Mouse (Mus musculus): ENCODE data around the gene Hist2h2ab.
"Not testable (repeated sequence)": the region's sequence is repeated elsewhere in the genome, so short reads cannot be mapped to it uniquely, and the experiment has no call there.

GRCm38 (mm10) chr3:96220131-96220764 is 583 bp downstream of the Hist2h2ab start:
- TF ChIP-seq CTCF (IDR thresholded peaks at IDR 0.05; ENCODE audit: low read depth, low read length); POLR2A (IDR thresholded peaks at IDR 0.05; ENCODE audit: extremely low read depth, insufficient read depth, low read length): not testable (repeated sequence)

Data from liver, adult 2 months (tissue).